14 mouse cellular contexts compared by ENCODE assay signal in the genomic region with DNA sequence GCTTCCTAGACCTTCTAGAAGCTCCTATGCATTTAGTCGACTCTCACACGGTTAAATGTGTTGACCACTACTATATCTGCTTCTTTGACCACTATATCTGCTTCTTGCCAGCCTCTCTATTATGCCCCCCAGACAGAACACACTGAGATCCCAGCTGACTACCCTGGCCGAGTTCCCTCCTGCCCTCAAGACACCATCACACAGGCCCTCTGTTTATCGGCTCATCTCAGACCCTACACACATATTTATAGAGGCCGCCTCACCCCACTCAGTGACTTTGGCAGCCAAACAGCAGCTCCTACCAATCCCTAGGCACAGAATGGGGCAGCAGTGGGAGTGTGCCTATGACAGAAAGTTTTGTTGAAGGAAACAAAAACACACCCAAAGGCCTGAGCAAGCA. TPM values are rescaled to one million over a fixed set of nuclear protein-coding genes. Genes with fewer than 3 reads are reported as not detected.
A peak's percentile ranks its signal among the peaks of the same experiment; 100 is the strongest.
DNase-seq lines count a peak whose midpoint lies in the region; ATAC-seq and TF ChIP-seq lines count a peak whose summit lies in the region.
"Had no signal": no experiment of that assay in that cellular context is flagged by ENCODE, and none has a peak within 500 bp of the region (broad histone marks: within the 10 kb centered on the region; RNA-seq: fewer than 3 reads in every experiment).

No protein-coding gene starts in this region.

- H3K36me3 ChIP-seq in heart, embryonic 10.5 days: no peaks in the 10 kb centered on the region
- H3K36me3 ChIP-seq in liver, embryonic 12.5 days: peaks cover 41% of the 10 kb centered on the region
- H3K36me3 ChIP-seq in liver, embryonic 11.5 days (ENCODE audit: control insufficient read depth, insufficient read depth, low read length): no peaks in the 10 kb centered on the region
- H3K36me3 ChIP-seq in liver, embryonic 16.5 days (ENCODE audit: control insufficient read depth, insufficient read depth): peaks cover 6% of the 10 kb centered on the region; the same call in 1 of the 2 replicates
- no peaks in the 10 kb centered on the region for H3K36me3 ChIP-seq in intestine, postnatal 0 days (ENCODE audit: control insufficient read depth, insufficient read depth)
- H3K36me3 ChIP-seq: kidney, embryonic 15.5 days; midbrain, embryonic 10.5 days; stomach, embryonic 15.5 days had no signal

- no peak overlapping the region for H3K27ac ChIP-seq in heart, embryonic 10.5 days
- H3K27ac ChIP-seq in liver, embryonic 12.5 days: no peak overlapping the region
- H3K27ac ChIP-seq in liver, embryonic 11.5 days (ENCODE audit: low read depth, low read length): no peak overlapping the region
- no peak overlapping the region for H3K27ac ChIP-seq in liver, embryonic 16.5 days (ENCODE audit: low read length)
- no peak overlapping the region for H3K27ac ChIP-seq in intestine, postnatal 0 days (ENCODE audit: low read depth, low read length)
- H3K27ac ChIP-seq: kidney, embryonic 15.5 days; stomach, embryonic 15.5 days had no signal

- ATAC-seq in cerebellum, adult (ENCODE audit: insufficient number of reproducible peaks, low FRiP score, low TSS enrichment): 0 out of 2 replicates have a peak, but pooled peaks have one; percentile 24
- ATAC-seq in liver, embryonic 12.5 days: no peak
- ATAC-seq in liver, embryonic 11.5 days (replicated peaks; ENCODE audit: low FRiP score): no peak
- no peak for ATAC-seq in liver, embryonic 16.5 days (ENCODE audit: low read depth)
- no peak for ATAC-seq in intestine, postnatal 0 days

- 61% methylated on average over 5 of the region's 5 CpGs for WGBS in heart, embryonic 10.5 days
- 57% methylated on average over 5 of the region's 5 CpGs for WGBS in liver, embryonic 12.5 days (ENCODE audit: insufficient replicate concordance)
- 62% methylated on average over 5 of the region's 5 CpGs for WGBS in liver, embryonic 11.5 days
- WGBS in liver, embryonic 16.5 days (ENCODE audit: insufficient replicate concordance): 67% methylated on average over 5 of the region's 5 CpGs
- WGBS in intestine, postnatal 0 days: 65% methylated on average over 5 of the region's 5 CpGs

- no peak overlapping the region for H3K4me3 ChIP-seq in heart, embryonic 10.5 days
- no peak overlapping the region for H3K4me3 ChIP-seq in liver, embryonic 12.5 days
- H3K4me3 ChIP-seq in liver, embryonic 11.5 days (ENCODE audit: low read depth, low read length): no peak overlapping the region
- no peak overlapping the region for H3K4me3 ChIP-seq in liver, embryonic 16.5 days (ENCODE audit: low read depth, low read length)
- no peak overlapping the region for H3K4me3 ChIP-seq in intestine, postnatal 0 days (ENCODE audit: low read depth, low read length)

- peaks cover 14% of the 10 kb centered on the region for H3K4me1 ChIP-seq in heart, embryonic 10.5 days
- peaks cover 85% of the 10 kb centered on the region for H3K4me1 ChIP-seq in liver, embryonic 12.5 days
- H3K4me1 ChIP-seq in liver, embryonic 11.5 days (replicated peaks; ENCODE audit: control insufficient read depth, insufficient read depth, low read length): peaks cover 10% of the 10 kb centered on the region
- H3K4me1 ChIP-seq in liver, embryonic 16.5 days (ENCODE audit: control insufficient read depth, low read depth, low read length): peaks cover 45% of the 10 kb centered on the region
- no peaks in the 10 kb centered on the region for H3K4me1 ChIP-seq in intestine, postnatal 0 days (replicated peaks; ENCODE audit: control insufficient read depth, insufficient read depth, low read length)
- H3K4me1 ChIP-seq: stomach, embryonic 15.5 days had no signal

- H3K9ac ChIP-seq in liver, embryonic 12.5 days: peak overlapping the region; percentile 30; the same call in 1 of the 2 replicates
- no peak overlapping the region for H3K9ac ChIP-seq in liver, embryonic 11.5 days (ENCODE audit: low read depth, low read length)
- peak overlapping the region; percentile 5; the same call in 1 of the 2 replicates for H3K9ac ChIP-seq in liver, embryonic 16.5 days (ENCODE audit: low read depth, low read length)
- no peak overlapping the region for H3K9ac ChIP-seq in intestine, postnatal 0 days (ENCODE audit: low read depth, low read length)
- H3K9ac ChIP-seq: stomach, embryonic 15.5 days had no signal

- no peaks in the 10 kb centered on the region for H3K9me3 ChIP-seq in heart, embryonic 10.5 days
- no peaks in the 10 kb centered on the region for H3K9me3 ChIP-seq in liver, embryonic 12.5 days (replicated peaks)
- no peaks in the 10 kb centered on the region for H3K9me3 ChIP-seq in liver, embryonic 11.5 days (ENCODE audit: control insufficient read depth, low read length)
- H3K9me3 ChIP-seq in liver, embryonic 16.5 days (replicated peaks; ENCODE audit: control insufficient read depth, low read length): no peaks in the 10 kb centered on the region
- no peaks in the 10 kb centered on the region for H3K9me3 ChIP-seq in intestine, postnatal 0 days (ENCODE audit: control insufficient read depth)
- H3K9me3 ChIP-seq: kidney, embryonic 15.5 days; midbrain, embryonic 10.5 days; stomach, embryonic 15.5 days had no signal

- no peaks in the 10 kb centered on the region for H3K27me3 ChIP-seq in heart, embryonic 10.5 days (ENCODE audit: insufficient read depth, poor library complexity, severe bottlenecking)
- no peaks in the 10 kb centered on the region for H3K27me3 ChIP-seq in liver, embryonic 12.5 days (replicated peaks)
- H3K27me3 ChIP-seq in liver, embryonic 11.5 days (replicated peaks; ENCODE audit: control insufficient read depth, insufficient read depth, low read length): no peaks in the 10 kb centered on the region
- no peaks in the 10 kb centered on the region for H3K27me3 ChIP-seq in liver, embryonic 16.5 days (ENCODE audit: control insufficient read depth, insufficient read depth, low read depth, low read length)
- H3K27me3 ChIP-seq in intestine, postnatal 0 days (replicated peaks; ENCODE audit: control insufficient read depth, insufficient read depth, low read length): no peaks in the 10 kb centered on the region
- H3K27me3 ChIP-seq: kidney, embryonic 15.5 days; stomach, embryonic 15.5 days had no signal

- peak overlapping the region; percentile 56 for H3K4me2 ChIP-seq in liver, embryonic 12.5 days
- H3K4me2 ChIP-seq in liver, embryonic 11.5 days: no peak overlapping the region
- H3K4me2 ChIP-seq in liver, embryonic 16.5 days (ENCODE audit: low read depth, low read length): no peak overlapping the region
- H3K4me2 ChIP-seq in intestine, postnatal 0 days (replicated peaks; ENCODE audit: low read depth): no peak overlapping the region

- no peak for TF ChIP-seq CTCF in intestine, postnatal 0 days (IDR thresholded peaks at IDR 0.05; ENCODE audit: low read depth)

- no peak for DNase-seq in cerebellum, adult 11-12 months
- peak; percentile 66 for DNase-seq in heart, embryonic 10.5 days (ENCODE audit: low spot score)
- DNase-seq in heart, adult 18-20 months: no peak
- DNase-seq in liver, embryonic 11.5 days (ENCODE audit: low spot score): no peak
- DNase-seq: gastrocnemius, postnatal 10 days; lung, postnatal 36 days; thymus, postnatal 14 days had no signal

RNA-seq across cellular contexts. Expression of gene Sptb, which starts 14.6 kb away (rescaled TPM):
- polyA plus RNA-seq in heart, embryonic 10.5 days (2016; fragmentation: Nextera tagmentation; extraction: Ambion mirVana): 11.5 and 17.4 TPM in 2 replicates
- 10 to 100 TPM; 85.1 to 89.0 TPM for total RNA-seq in heart, adult 18-20 months (2021)
- polyA plus RNA-seq in liver, embryonic 12.5 days (2016; fragmentation: Nextera tagmentation; extraction: Ambion mirVana): 83.5 and 94.6 TPM in 2 replicates
- 53.4 and 61.2 TPM in 2 replicates for polyA plus RNA-seq in liver, embryonic 11.5 days (2014; fragmentation: Nextera tagmentation; extraction: Ambion mirVana)
- 66.5 and 77.6 TPM in 2 replicates for polyA plus RNA-seq in liver, embryonic 16.5 days (2015; fragmentation: Nextera tagmentation; extraction: Ambion mirVana)
- 0.26 and 0.35 TPM in 2 replicates for polyA plus RNA-seq in intestine, postnatal 0 days (2015; fragmentation: Nextera tagmentation; extraction: Ambion mirVana)

Comparison
In these comparisons a context has a peak if more than half of its experiments do, and no peak if none do; other contexts are left out.
1. H3K9ac ChIP-seq: peak in liver, embryonic 12.5 days (single experiment) and liver, embryonic 16.5 days (single experiment); none in liver, embryonic 11.5 days (single experiment) and intestine, postnatal 0 days (single experiment).